Mouse (Mus musculus) subcutaneous adipose tissue, adult 2 months (tissue): ENCODE data around the gene Eif2s1. TPM values are rescaled to one million over a fixed set of nuclear protein-coding genes. Genes with fewer than 3 reads are reported as not detected.

Experiments
- polyA plus RNA-seq: library from polyadenylated mRNA; depleted of rRNA; stranded (reverse); fragments of >200 nt; gene quantifications from 2 replicates; pipeline ENCODE4 v1.2.3, GENCODE M21; 2012; ENCODE audit warnings: low replicate concordance; rRNA removed

The Eif2s1 gene
- polyA plus RNA-seq = 16.7 and 21.8 TPM in 2 replicates

DNA sequence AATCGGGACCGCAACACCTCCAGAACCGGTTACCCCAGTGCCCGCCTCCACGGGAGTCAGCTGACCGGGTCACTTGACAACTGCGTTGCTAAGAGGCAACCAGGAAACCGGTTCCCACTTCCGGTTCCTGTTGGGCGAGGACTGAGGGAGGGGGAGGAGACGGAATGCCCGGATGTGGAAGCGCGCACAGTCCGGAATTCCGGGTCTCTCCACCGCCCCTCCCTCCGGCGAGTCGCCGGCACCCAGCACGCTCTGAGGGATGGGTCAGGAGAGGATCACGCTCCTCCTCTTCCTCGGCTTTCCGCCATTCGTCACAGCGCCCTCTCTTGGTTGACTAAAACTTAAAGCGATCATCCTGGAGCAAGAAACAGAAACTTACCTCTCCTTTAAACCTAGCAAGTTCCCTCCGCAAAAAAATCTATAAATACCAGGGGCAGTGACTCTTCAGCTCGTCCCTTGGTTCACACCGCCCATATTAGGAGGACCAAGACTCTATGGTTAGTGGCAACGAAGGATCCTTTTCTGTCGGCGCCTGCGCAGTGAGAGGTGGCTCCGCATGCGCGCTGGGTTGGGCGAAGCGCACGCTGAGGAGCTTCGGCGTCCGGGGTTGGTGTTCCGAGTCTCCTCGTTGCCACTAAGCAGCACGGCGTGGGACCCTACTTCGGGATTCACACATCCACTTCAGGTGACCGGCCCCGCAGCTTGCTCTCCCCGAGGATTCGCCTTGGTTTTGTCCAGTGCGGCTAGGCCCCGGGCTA is at the start of gene Eif2s1, which contains the start of gene Atp6v1d:
Gene Eif2s1 (plus strand): TSS at position 324 of the 758 bp plus-strand sequence.
Gene Atp6v1d (minus strand): TSS at position 143 of the 758 bp plus-strand sequence.

DNA sequence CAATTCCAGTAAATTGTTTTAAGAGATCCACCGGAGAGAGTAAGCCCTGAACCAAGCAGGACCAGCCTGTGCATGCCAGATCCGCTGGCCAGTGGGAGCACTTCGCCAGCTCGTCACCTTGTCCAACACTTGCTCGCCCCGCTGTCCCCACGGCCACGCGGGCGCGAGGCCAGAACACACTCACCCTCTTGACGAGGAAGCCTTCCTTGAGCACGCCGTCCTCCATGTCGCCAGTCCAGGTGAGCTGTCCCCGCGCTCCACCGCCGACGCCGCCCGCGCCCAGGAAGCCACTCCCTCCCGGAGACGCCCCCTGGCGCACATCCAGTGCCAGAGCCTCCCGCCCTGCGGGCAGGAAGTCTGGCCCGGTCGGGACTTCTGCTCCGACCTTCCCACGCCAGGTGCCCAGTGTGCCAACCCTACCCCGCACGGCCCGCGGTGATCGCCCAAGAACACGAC is 45.1 kb downstream of the Eif2s1 start, which contains the start of gene Plek2:
Gene Plek2 (minus strand): TSS at position 258 of the 456 bp plus-strand sequence.

Other genes starting within 250 kb of the Eif2s1 start
- gene Fam71d, start 170.3 kb upstream of the Eif2s1 start, polyA plus RNA-seq = not detected in 2 replicates
- 2.4 and 2.5 TPM in 2 replicates for gene Mpp5, start 112.9 kb upstream of the Eif2s1 start, polyA plus RNA-seq
- 16.8 and 17.1 TPM in 2 replicates for gene Atp6v1d, start 181 bp upstream of the Eif2s1 start, polyA plus RNA-seq
- 0.40 and 2.6 TPM in 2 replicates for gene Plek2, start 45.1 kb downstream of the Eif2s1 start, polyA plus RNA-seq
- 16.5 and 38.3 TPM in 2 replicates for gene Tmem229b, start 145.8 kb downstream of the Eif2s1 start, polyA plus RNA-seq
- gene Plekhh1, start 167.3 kb downstream of the Eif2s1 start, polyA plus RNA-seq = 0.27 and 8.7 TPM in 2 replicates
- gene Pigh, start 227.8 kb downstream of the Eif2s1 start, polyA plus RNA-seq = 9.9 and 16.5 TPM in 2 replicates